Mouse (Mus musculus): ENCODE data around the gene Gm10338. TPM values are rescaled to one million over a fixed set of nuclear protein-coding genes. Genes with fewer than 3 reads are reported as not detected.
"Not testable (repeated sequence)": the region's sequence is repeated elsewhere in the genome, so short reads cannot be mapped to it uniquely, and the experiment has no call there.

The Gm10338 gene
- total RNA-seq (2021), result not detected

GRCm38 (mm10) chr14:7595492-7595891, at the start of gene Gm10338:
Gene Gm10338 (minus strand): TSS chr14:7595592.
- DNase-seq, result not testable (repeated sequence)

GRCm38 (mm10) chr14:7643872-7644271, 48.5 kb upstream of the Gm10338 start, which contains the start of gene Gm10128:
Gene Gm10128 (minus strand): TSS chr14:7643972.
- DNase-seq, result not testable (repeated sequence)

GRCm38 (mm10) chr14:7568382-7568781, 27.0 kb downstream of the Gm10338 start, which contains the start of gene Gm3558:
Gene Gm3558 (minus strand): TSS chr14:7568566.
- DNase-seq, result not testable (repeated sequence)

GRCm38 (mm10) chr14:7567890-7568289, 27.5 kb downstream of the Gm10338 start:
- not testable (repeated sequence) for DNase-seq

GRCm38 (mm10) chr14:7567266-7567665, 28.1 kb downstream of the Gm10338 start:
- DNase-seq, result peak; percentile 4 to 5

Other genes with a start within 250 kb of the Gm10338 start
- gene Gm8374, start 230.5 kb downstream of the Gm10338 start, total RNA-seq (2021), result not detected
- gene Gm3755, start 144.7 kb downstream of the Gm10338 start, total RNA-seq (2021), result not detected
- gene Gm3752, start 111.8 kb downstream of the Gm10338 start, total RNA-seq (2021), result not detected
- gene Gm3558, start 27.0 kb downstream of the Gm10338 start, total RNA-seq (2021), result 1 to 10 TPM; 8.8 to 9.8 TPM
- not detected for gene Gm10128, start 48.4 kb upstream of the Gm10338 start, total RNA-seq (2021)
- gene Gm26661, start 196.0 kb upstream of the Gm10338 start, total RNA-seq (2021), result not detected
- gene Flnb, start 222.4 kb upstream of the Gm10338 start, total RNA-seq (2021), result 10 to 100 TPM; 37.0 to 73.4 TPM